Mouse (Mus musculus) left cerebral cortex, postnatal 36 days (tissue): ENCODE measurements around the gene Gm884. TPM values are rescaled to one million over a fixed set of nuclear protein-coding genes. Genes with fewer than 3 reads are reported as not detected.
A peak's percentile ranks its signal among the peaks of the same experiment; 100 is the strongest.
"Not testable (repeated sequence)": the region's sequence is repeated elsewhere in the genome, so short reads cannot be mapped to it uniquely, and the experiment has no call there.

Experiments used
- DNase-seq, 2 experiments: peaks; one replicate each; pipeline ENCODE4 v3.0.0; 2021 to 2022; ENCODE audit warnings: low spot score in 2 of 2, mixed read lengths in 1 of 2
- intact Hi-C: fragments of 180-260 bp; cut with DNase I; formaldehyde crosslinking; loops from one replicate; pipeline ENCODE4 v1.15.1; 2025
- total RNA-seq, 2 experiments: library from RNA; stranded (reverse); gene quantifications; 2 replicates each; pipeline ENCODE4 v1.2.3; 2021

The Gm884 gene
- total RNA-seq, 2 experiments from 2014 or later, result 0.05 TPM; not detected in 1

- intact Hi-C loops, result loop anchor here (1.0 to 5.0 kb wide), 3 partner anchors 36 to 273 kb away; no protein-coding TSS in a partner anchor
- peak; percentile 55 to 62 for DNase-seq
These were observed 18.5 kb upstream of the Gm884 start for GRCm38 (mm10) chr11:103639407-103639946.

GRCm38 (mm10) chr11:103638790-103639189 lies 17.9 kb upstream of the Gm884 start, which contains the start of gene Lyzl6:
TSS of gene Lyzl6 (minus strand) at chr11:103638890.
- intact Hi-C loops, result loop anchor here (1.0 to 5.0 kb wide), 3 partner anchors 37 to 274 kb away; no protein-coding TSS in a partner anchor

GRCm38 (mm10) chr11:103636261-103636660 lies 15.3 kb upstream of the Gm884 start:
- no peak for DNase-seq
- intact Hi-C loops, result loop anchor here (5.0 kb wide), 1 partner anchor 276 kb away; no protein-coding TSS in a partner anchor

More at GRCm38 (mm10) chr11:103638790-103639189, 17.9 kb upstream of the Gm884 start, which contains the start of gene Lyzl6:
- DNase-seq, result no peak

- no peak for DNase-seq
- intact Hi-C loops, result loop anchor here (5.0 kb wide), 1 partner anchor 277 kb away; no protein-coding TSS in a partner anchor
These were observed 14.5 kb upstream of the Gm884 start for GRCm38 (mm10) chr11:103635481-103635880.

- no peak for DNase-seq
- intact Hi-C loops, result loop anchor here (5.0 kb wide), 1 partner anchor 277 kb away; no protein-coding TSS in a partner anchor
These were observed 13.9 kb upstream of the Gm884 start for GRCm38 (mm10) chr11:103634806-103635205.

- DNase-seq, result no peak
- intact Hi-C loops, result no loop called here
These were observed 6.5 kb upstream of the Gm884 start for GRCm38 (mm10) chr11:103627453-103627852.

GRCm38 (mm10) chr11:103610772-103611171 lies 10.2 kb downstream of the Gm884 start:
- intact Hi-C loops, result no loop called here
- DNase-seq, result no peak

- intact Hi-C loops, result no loop called here
- no peak for DNase-seq
These were observed 14.3 kb downstream of the Gm884 start for GRCm38 (mm10) chr11:103606611-103607010.

GRCm38 (mm10) chr11:103578339-103578738 lies 42.6 kb downstream of the Gm884 start:
- DNase-seq, result no peak
- intact Hi-C loops, result no loop called here

- intact Hi-C loops, result loop anchor here (10.0 kb wide), 1 partner anchor 131 kb away; no protein-coding TSS in a partner anchor
- peak in 1 of 2 experiments; percentile 9 for DNase-seq
These were observed 64.9 kb downstream of the Gm884 start for GRCm38 (mm10) chr11:103556021-103556420.

- DNase-seq, intact Hi-C loops: not testable (repeated sequence)
These were observed 86.0 kb downstream of the Gm884 start for GRCm38 (mm10) chr11:103534973-103535372.

GRCm38 (mm10) chr11:103512111-103512510 lies 108.8 kb downstream of the Gm884 start:
- no peak for DNase-seq
- intact Hi-C loops, result no loop called here

GRCm38 (mm10) chr11:103504497-103504896 lies 116.4 kb downstream of the Gm884 start, which contains the start of gene Lrrc37a:
TSS of gene Lrrc37a (minus strand) at chr11:103504597.
- no peak for DNase-seq
- intact Hi-C loops, result no loop called here

Other genes with a start within 250 kb of the Gm884 start
- 10 to 100 TPM; 16.3 to 18.8 TPM for gene Plekhm1, start 208.5 kb downstream of the Gm884 start, total RNA-seq
- not detected for gene Lrrc37a, start 116.5 kb downstream of the Gm884 start, total RNA-seq
- not detected for gene Lyzl6, start 17.8 kb upstream of the Gm884 start, total RNA-seq
- 10 to 100 TPM; 84.9 to 98.5 TPM for gene Rprml, start 28.4 kb upstream of the Gm884 start, total RNA-seq
- 10 to 100 TPM; 64.0 to 70.3 TPM for gene Gosr2, start 76.8 kb upstream of the Gm884 start, total RNA-seq
- under 1 TPM; 0.17 to 0.32 TPM for gene Wnt9b, start 128.7 kb upstream of the Gm884 start, total RNA-seq
- 1 to 10 TPM; 1.2 to 1.8 TPM for gene Wnt3, start 153.0 kb upstream of the Gm884 start, total RNA-seq